Mouse (Mus musculus) cerebellum, adult (tissue): ENCODE data around the gene Ilf2.

ENCODE experiments used
- ATAC-seq: cut with Nextera tagmentation; 2 replicates; pipeline ENCODE4 v1.9.2; 2017; ENCODE audit warnings: mild to moderate bottlenecking, moderate library complexity, mixed read lengths; ENCODE audit not compliant: insufficient number of reproducible peaks, low FRiP score, low TSS enrichment

Ilf2 gene

DNA sequence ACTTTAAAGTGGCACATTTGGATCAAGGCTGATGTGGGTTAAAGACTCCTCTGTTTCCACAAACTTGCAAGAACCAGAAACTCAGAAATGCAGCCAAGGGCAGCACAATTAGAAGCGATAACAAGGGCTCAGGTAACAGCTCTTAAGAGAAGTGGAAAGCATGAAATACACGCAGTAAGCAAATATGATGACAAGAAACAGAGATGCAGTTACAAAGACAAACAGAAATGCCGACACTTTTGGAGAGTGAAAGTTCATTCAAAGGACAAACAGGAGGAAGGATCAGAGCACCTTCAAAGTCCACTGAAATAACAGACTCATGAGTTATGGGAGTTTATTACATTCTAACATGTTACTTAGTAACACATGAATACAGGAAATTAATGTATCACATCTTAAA is 30.4 kb downstream of the Ilf2 start:
- no peak for ATAC-seq

GRCm38 (mm10) chr3:90508287-90508949 is 32.5 kb downstream of the Ilf2 start:
- ATAC-seq = no peak

DNA sequence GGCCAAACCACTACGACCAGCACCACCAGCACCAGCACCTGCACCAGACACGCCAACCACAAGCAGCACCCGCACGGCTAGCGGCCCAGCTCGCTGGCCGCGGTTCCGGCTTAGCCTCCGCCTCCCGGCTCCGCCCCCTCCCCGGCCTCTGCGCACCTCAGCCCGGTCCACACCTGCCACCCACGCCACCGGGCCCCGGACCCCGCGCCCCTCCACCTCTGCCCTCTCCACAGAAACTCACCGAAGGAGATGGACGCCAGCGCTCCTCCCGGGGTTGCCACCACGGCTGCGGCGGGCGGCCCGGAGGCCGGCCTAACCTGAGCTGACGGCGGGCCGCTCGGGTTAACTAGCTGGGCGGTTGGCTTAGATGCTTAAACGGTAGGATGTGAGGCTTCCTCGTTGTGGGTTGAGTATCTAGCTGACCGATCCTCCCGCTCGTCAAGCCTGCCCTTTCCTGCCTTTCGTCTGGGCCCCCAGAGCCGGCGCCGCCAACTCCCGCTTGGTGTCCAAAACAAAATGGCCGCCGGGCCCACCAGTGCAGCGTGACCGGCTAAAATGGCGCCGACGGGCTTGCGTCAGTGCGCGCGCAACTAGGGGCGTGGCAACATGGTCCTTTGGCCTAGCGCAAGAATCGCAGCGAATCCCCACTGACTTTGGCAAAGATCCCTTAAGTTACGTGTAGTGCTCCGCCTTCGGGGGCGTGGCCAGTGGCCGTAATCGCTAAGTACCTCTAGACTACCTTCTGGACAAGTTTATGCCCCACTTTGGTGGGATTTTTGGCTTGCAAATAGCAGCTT is 33.2 kb downstream of the Ilf2 start, which contains the start of gene Chtop:
Gene Chtop (minus strand): TSS at position 549 of the 797 bp plus-strand sequence.
- ATAC-seq = peak; percentile 80

GRCm38 (mm10) chr3:90509747-90510123 is 33.8 kb downstream of the Ilf2 start:
- ATAC-seq = no peak

- ATAC-seq = no peak
Measured at GRCm38 (mm10) chr3:90512276-90512675, 36.4 kb downstream of the Ilf2 start.

DNA sequence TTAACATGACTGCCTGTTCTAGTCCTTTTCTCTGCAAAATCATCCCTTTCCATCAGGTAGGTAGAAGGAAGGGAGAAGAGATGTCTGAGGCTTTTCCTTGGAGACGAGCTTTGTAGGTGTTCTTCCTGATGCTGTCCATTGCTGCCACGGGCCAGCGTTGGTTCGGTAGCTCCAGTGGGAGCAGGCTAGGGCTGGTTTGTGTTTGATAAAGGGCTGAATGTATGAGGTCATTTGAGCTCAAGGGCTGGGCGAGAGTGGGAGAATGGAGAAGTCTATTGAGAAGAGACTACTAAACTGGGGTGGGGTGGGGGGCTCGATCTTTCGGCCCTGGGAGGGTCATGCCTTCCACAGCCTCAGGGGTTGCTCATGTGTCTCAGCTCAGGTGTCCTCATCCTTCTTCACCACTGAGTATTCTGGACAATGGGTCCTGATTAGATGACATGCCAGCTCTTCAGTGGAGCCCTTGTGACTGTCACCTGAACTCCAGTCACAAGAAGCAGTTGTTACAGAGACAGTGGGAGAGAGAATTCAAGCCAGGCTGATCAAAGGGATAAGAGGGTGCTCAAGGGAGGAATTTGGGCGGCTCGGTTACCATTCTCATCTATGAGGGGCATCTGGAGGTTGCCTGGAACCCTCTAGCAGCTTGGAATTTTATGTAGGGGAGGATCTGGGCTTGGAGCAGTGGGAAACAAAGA is 37.2 kb downstream of the Ilf2 start:
- no peak for ATAC-seq

DNA sequence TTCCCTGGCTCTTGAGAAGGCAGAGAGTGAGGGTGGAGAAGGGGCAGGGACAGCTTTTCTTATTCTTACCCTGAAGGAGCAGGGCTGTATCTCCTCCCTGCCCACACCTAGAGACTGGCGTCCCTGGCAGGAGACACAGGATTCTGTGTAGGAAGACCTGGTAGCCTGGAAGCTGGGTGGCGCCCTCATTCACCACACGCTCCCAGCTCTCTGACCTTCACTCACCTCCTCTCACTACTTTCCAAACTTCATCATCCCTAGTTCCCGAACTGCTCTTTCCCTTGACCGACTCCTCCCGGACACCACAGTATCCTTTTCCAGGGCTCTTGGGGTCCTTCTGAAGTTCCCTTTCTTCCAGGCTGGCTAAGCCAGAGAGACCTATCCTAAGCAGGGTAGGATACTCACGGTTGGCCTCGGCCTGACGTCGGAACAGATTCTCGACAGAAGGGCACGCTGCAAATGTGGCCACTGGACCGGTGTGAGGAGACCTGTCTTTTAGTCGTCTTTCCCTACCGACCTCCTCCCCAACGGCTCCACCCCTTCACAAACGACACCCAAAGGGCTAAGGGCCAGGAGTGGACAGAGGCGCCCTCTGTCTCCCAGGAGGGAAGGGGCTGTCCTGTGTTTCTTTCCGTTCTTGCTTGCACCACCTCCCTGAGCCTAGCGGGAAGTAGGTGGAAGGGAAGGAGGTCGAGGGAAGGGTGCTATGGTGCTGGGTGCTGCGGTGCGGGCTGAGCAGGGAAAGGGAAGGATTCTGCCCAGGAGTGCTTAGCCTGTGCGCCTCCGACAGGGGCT is 38.1 kb downstream of the Ilf2 start, which contains the start of the genes S100a1 and S100a13:
Gene S100a1 (minus strand): TSS at position 597 of the 795 bp plus-strand sequence.
Gene S100a13 (plus strand): TSS at position 640 of the 795 bp plus-strand sequence.
- peak; percentile 12; the same call in 1 of the 2 replicates for ATAC-seq

DNA sequence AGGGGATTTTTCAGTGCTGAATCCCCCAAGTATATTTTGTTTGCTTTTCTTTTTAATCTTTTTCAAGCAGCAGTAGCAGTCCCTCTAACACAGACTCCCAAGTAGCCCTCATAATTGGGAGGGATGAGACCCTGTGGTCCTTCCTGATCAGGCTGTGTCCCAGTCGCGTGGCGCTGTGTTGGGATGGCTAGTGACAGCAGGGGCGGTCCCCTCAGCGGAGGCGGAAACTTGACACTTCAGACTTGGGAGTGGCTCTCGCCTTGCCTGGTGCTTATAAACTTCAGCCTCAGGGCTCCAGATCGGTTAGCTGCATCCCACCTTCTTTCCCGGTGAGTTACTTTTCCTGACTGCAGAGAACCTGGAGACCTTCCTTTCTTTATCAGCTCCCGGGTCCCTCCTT is 38.8 kb downstream of the Ilf2 start:
- no peak for ATAC-seq

DNA sequence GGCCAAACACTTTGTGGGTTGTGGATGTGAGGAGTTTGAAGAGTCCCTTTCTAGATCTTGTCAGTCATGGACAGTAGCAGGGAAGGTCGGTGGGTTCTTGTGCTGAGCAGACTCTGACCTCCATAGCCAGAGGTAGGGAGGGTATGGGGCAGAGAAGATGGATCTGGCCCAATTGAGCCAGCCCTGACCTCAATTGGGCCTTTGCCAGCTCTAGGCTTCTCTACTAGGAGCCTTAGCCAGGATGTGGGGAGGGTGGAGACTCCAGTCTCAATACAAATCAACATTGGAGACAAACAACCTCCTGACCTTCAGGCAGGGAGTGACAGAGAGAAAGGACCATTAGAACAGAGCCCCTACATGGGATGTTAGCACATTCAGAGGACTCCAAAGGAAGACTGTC is 39.3 kb downstream of the Ilf2 start:
- no peak for ATAC-seq

DNA sequence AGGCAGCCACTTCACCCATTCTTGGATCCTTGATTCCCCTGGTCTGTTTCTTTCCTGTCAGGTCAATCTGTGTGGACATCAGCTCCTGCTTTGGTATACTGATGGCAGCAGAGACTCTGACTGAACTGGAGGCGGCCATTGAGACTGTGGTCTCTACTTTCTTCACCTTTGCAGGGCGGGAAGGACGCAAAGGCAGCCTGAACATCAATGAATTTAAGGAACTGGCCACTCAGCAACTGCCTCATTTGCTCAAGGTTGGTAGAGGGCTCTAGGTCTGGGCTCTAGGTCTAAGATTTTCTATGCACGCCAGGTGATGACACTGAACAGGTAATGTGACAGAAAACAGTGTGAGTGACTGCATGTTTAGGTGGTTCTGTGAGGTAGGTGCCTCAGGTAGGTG is 39.9 kb downstream of the Ilf2 start:
- no peak for ATAC-seq

- no peak for ATAC-seq
Measured at GRCm38 (mm10) chr3:90517711-90518110, 41.8 kb downstream of the Ilf2 start.

GRCm38 (mm10) chr3:90525421-90525820 is 49.5 kb downstream of the Ilf2 start:
- ATAC-seq = peak; percentile 45; the same call in 1 of the 2 replicates

GRCm38 (mm10) chr3:90526076-90526475 is 50.1 kb downstream of the Ilf2 start:
- no peak for ATAC-seq

DNA sequence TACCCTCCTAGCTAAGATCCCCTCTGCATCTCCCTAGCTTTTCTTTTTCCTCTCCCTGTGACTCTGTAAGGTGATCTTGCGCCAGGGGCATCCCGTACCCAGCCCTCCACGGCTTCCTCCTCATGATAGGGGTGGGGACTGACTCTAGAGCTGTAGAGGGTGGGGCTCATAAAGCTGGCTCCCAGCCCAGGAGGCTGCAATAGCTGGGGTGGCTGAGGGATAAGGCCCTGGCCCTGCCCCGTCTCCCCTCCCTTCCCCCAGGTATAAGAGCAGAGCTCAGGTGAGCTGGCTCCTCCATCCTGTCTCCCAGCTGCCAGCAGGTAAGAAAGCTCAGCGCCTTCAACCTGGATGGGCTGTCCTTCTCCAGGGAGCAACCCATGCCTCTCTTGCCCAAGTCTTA is 50.7 kb downstream of the Ilf2 start, which contains the start of gene S100a14:
Gene S100a14 (plus strand): TSS at position 277 of the 400 bp plus-strand sequence.
- ATAC-seq = no peak

GRCm38 (mm10) chr3:90527291-90527873 is 51.5 kb downstream of the Ilf2 start:
- no peak for ATAC-seq

DNA sequence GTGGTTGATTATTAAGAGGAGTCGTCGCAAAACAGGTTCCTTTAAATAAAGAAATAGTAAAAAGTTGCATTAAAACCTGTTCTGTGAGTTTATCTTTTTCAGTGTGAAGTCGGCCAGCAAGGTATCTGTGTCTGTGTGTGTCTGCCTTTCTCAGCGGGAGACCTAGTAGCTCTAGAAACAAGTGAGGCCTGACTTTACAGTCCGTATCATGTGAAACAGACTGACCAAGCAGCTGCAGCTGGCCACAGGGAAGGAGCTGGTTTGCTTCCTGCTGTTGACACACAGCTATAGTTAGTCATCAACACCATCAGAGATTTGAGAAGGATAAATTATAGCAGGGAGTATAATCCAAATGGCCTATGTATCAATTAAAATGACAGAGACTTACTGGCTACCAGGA is 55.8 kb downstream of the Ilf2 start:
- no peak for ATAC-seq

DNA sequence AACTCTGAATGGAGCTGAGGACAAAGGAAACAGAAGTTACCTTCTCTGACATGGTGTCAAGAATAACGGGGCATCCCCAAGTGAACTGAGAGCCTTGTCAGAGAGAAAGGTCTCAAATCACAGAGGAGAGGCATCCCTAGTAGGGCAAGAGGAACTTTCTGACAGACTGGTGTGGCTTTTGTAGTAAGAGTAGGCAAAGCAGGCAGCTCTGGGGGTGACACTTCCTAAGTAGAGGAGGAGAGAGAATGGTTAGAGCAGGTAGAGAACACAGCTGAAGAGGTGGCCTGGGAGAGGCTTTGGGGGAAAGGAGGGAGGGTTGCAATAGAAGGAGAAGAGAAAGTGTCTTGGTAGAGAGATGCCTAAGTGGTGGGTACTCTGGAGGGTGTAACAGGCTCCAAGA is 59.5 kb downstream of the Ilf2 start:
- ATAC-seq = no peak

DNA sequence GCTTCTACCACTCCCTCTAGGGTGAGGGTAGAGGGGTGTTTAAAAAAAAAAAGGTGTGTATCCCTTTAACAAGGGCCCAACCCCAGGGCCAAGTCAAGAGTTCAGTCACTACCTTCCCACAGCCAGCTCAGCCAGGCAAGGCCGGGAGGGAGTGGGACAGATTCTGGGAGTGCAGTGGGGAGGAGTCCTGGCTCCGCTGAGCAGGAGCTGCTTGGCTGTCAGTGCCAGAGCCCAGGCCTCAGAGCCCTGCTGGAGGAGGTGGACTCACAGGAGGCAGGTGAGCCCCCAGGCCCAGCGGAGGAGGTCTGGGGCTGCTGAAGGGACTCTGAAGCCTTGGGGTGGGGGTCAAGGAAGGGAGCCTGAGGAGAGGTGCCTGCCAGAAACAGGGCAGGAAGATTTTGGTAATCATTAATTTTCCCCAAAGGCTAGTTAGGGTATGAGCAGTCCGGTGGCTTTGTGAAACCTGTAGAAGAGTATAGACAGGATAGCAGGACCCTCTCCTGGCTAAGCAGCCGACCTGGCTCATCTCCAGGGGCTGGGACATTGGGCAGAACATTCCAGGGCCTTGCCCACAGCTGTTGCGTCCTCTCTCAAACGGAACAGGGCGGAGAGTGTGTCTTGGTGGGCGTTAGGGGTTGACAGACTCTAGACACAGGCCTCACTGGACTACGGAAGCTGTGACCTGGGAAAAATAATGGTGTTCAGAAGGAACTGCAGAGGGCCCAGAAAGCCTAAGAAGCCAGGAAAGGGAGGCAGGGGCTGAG is 61.4 kb downstream of the Ilf2 start, which contains the start of gene S100a16:
Gene S100a16 (plus strand): TSS at position 114 of the 764 bp plus-strand sequence.
- ATAC-seq = peak; percentile 87

- no peak for ATAC-seq
Measured at GRCm38 (mm10) chr3:90537905-90538296, 62.0 kb downstream of the Ilf2 start.
